Mouse (Mus musculus): ENCODE results near the gene Wwp2.

GRCm38 (mm10) chr8:107401866-107402265 is 34.3 kb upstream of the Wwp2 start:
- TF ChIP-seq POLR2A (IDR thresholded peaks at IDR 0.05; ENCODE audit: borderline replicate concordance, extremely low read depth, insufficient read depth, insufficient read length, poor library complexity, severe bottlenecking) (no peak), CTCF (IDR thresholded peaks at IDR 0.05; ENCODE audit: borderline replicate concordance, extremely low read depth, insufficient read depth, insufficient read length) (no peak)

Measured in brain, embryonic 14.5 days (tissue).